Mouse (Mus musculus): Measurements from ENCODE around the gene Adamts5.
A peak's percentile ranks its signal among the peaks of the same experiment; 100 is the strongest.

The Adamts5 gene

DNA sequence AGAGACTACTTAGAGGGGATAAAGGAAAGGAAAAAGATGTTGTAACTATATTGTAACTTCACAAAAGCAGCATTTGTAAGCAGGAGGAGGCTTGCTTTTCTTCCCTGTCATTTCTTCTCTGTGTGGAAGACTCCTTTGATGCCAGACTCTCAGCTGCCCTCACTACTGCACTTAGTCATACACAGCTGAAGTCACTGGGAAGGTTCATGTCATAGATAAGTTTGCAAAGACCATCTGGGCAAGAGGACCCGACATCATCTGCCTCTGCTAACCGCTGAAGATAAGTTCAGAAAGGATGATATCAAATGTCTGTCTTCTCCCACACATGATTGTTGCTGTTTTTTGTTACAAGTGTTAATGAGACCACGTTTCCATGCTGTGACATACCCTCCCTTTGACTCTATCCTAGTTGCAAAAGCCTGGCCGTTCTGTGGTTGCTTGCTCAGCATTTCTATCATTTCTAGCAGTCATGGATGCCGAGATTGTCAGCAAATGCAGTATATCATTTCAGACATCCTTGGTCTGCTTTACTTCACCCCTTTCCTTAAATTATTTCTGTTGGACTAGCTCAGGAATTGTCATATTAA is 79.2 kb downstream of the Adamts5 start:
- DNase-seq (ENCODE audit: extremely low spot score, low spot score): no peak

DNA sequence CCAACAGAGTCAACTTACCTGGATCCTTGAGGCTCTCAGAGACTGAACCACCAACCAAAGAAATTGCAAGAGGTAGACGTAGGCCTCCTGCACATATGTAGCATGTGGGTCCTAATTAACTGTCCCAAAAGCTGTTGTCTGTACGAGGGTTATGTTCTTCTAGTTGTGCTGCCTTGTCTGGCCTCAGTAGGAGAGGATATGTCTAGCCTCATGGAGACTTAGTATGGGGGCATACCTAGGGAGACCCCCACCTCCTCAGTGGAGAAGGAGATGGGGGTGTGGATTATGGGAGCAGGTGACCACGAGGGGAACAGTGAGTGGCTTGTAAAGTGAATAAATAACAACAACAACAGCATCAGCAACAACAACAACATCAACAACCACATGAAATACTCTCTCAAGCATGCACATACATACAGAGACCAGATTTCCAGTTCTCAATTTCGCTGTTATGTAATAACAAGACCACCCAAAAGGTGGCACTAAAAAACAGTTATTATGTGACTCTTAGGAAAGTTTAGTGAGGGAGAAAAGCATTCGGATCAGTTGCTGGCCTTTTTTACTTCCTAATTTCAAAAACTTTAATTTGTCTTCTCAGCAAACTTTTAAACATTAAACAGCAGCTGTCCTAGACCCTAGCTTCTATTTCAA is 81.7 kb downstream of the Adamts5 start:
- DNase-seq (ENCODE audit: extremely low spot score, low spot score): no peak

DNA sequence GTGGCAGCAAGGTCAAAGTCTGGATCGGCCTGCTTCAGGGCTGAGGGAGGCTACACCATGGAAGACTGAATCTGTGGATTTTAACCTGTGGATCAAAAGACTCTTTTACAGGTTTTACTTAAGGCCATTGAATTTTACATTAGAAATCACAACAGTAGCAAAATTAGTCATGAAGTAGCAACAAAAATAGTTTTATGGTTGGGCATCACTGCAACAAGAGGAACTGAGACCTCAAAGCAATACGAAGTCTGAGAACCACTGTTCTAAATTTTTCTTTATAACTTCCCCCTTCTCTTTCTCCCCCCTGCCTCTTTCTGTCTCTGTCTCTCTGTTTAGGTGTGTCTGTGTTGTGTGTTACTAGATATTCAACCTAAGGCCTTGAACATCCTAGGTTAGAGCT is 87.5 kb downstream of the Adamts5 start:
- no peak for DNase-seq (ENCODE audit: extremely low spot score, low spot score)

- peak; percentile 31 for DNase-seq (ENCODE audit: extremely low spot score, low spot score)
These were observed 94.0 kb downstream of the Adamts5 start for GRCm38 (mm10) chr16:85807626-85808025.

- DNase-seq (ENCODE audit: extremely low spot score, low spot score): no peak
These were observed 94.6 kb downstream of the Adamts5 start for GRCm38 (mm10) chr16:85807072-85807471.
